Mouse (Mus musculus) hindbrain, embryonic 13.5 days (tissue): ENCODE results near the gene Lims1. TPM values are rescaled to one million over a fixed set of nuclear protein-coding genes. Genes with fewer than 3 reads are reported as not detected.
A peak's percentile ranks its signal among the peaks of the same experiment; 100 is the strongest.

Experiments
- ATAC-seq: fragments of 200-750 bp; cut with Nextera tagmentation; 2 replicates; pipeline ENCODE4 v1.8.0; 2017; ENCODE audit warnings: moderate TSS enrichment; ENCODE audit not compliant: low FRiP score
- H3K27ac ChIP-seq: fragments of 300-500 bp; sonication (generic); 2 replicates; pipeline ENCODE4 v1.5.1; 2015; ENCODE audit warnings: inconsistent platforms, mild to moderate bottlenecking, moderate library complexity
- H3K27me3 ChIP-seq: fragments of 300-500 bp; sonication (generic); 2 replicates; pipeline ENCODE4 v1.6.1; 2015; ENCODE audit warnings: mild to moderate bottlenecking, inconsistent platforms
- H3K36me3 ChIP-seq: fragments of 300-500 bp; sonication (generic); 2 replicates; pipeline ENCODE4 v1.6.1; 2015; ENCODE audit warnings: mild to moderate bottlenecking, inconsistent platforms
- H3K4me1 ChIP-seq: fragments of 300-500 bp; sonication (generic); replicated peaks from 2 replicates; pipeline ENCODE4 v1.6.1; 2015; ENCODE audit warnings: inconsistent platforms
- H3K4me2 ChIP-seq: fragments of 300-500 bp; sonication (generic); 2 replicates; pipeline ENCODE4 v1.6.1; 2015; ENCODE audit warnings: inconsistent platforms, mild to moderate bottlenecking, moderate library complexity
- H3K4me3 ChIP-seq: fragments of 300-500 bp; sonication (generic); 2 replicates; pipeline ENCODE4 v1.5.1; 2015; ENCODE audit warnings: mild to moderate bottlenecking, inconsistent platforms
- H3K9ac ChIP-seq: fragments of 300-500 bp; sonication (generic); 2 replicates; pipeline ENCODE4 v1.6.1; 2015; ENCODE audit warnings: mild to moderate bottlenecking, inconsistent platforms
- H3K9me3 ChIP-seq: fragments of 300-500 bp; sonication (generic); 2 replicates; pipeline ENCODE4 v1.6.1; 2016; ENCODE audit warnings: inconsistent platforms
- WGBS: fragments of 180-500 bp; shearing (Covaris S2); methylation state at CpG from one replicate; pipeline ENCODE4 v1.1.7; 2015; 5-methylcytosine and 5-hydroxymethylcytosine counted together
- polyA plus RNA-seq: library from polyadenylated mRNA; unstranded; fragments of >200 nt; fragmentation: Nextera tagmentation; extraction: Ambion mirVana; gene quantifications from 2 replicates; pipeline ENCODE4 v1.2.1, GENCODE M21; 2015

The Lims1 gene
- polyA plus RNA-seq, 1 experiment from 2014 or later: 66.0 TPM

DNA sequence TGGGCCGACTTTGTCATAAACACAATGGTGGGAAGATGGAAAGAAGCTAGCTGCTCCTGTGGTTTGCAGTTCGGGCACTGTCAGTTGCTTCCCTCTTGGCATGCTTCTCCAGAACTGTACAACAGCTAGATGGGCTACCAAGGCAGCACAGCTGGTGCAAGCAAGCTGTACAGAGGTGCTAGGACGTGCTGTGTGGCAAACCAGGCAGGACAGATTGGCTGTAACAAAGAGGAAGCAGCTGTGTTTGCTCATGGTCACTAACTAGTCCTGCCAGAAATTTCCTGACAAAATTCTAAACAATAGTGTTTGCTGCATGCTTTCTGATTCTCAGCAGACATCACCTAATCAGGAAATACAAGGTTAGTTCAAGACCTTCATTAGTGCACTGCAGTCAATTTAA is 93.4 kb downstream of the Lims1 start:
- Histone ChIP-seq H3K36me3 (peaks cover 55% of the 10 kb centered on the region), H3K27me3 (no peaks in the 10 kb centered on the region), H3K4me1 (no peaks in the 10 kb centered on the region), H3K9me3 (no peaks in the 10 kb centered on the region), H3K27ac (no peak overlapping the region), H3K4me3 (no peak overlapping the region), H3K9ac (no peak overlapping the region), H3K4me2 (no peak overlapping the region)
- no peak for ATAC-seq
- WGBS: 86% methylated on average over 3 of the region's 3 CpGs

GRCm38 (mm10) chr10:58418290-58418971 is 95.2 kb downstream of the Lims1 start:
- peaks cover 54% of the 10 kb centered on the region for H3K36me3 ChIP-seq
- H3K4me2 ChIP-seq: no peak overlapping the region
- ATAC-seq: no peak
- no peak overlapping the region for H3K27ac ChIP-seq
- H3K27me3 ChIP-seq: no peaks in the 10 kb centered on the region
- 87% methylated on average over 10 of the region's 10 CpGs for WGBS
- no peaks in the 10 kb centered on the region for H3K9me3 ChIP-seq
- H3K9ac ChIP-seq: no peak overlapping the region
- H3K4me3 ChIP-seq: no peak overlapping the region
- no peaks in the 10 kb centered on the region for H3K4me1 ChIP-seq

DNA sequence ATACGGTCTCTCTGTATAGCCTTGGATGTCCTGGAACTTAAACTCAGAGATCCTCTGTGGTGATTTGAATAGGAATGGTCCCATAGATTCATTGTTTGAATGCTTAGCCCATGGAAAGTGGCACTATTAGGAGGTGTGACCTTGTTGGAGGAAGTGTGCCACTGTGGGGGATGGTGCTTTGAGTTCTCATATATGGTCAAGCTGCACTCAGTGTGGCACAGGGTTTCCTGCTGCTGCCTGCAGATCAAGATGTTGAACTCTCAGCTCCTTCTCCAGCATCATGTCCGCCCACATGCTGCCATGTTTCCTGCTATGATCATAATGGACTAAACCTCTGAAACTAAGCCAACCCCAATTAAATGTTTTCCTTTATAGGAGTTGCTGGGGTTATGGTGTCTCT is 104.7 kb downstream of the Lims1 start:
- Histone ChIP-seq H3K4me2 (no peak overlapping the region), H3K9ac (no peak overlapping the region), H3K4me3 (no peak overlapping the region), H3K4me1 (no peaks in the 10 kb centered on the region), H3K27me3 (no peaks in the 10 kb centered on the region), H3K27ac (no peak overlapping the region), H3K9me3 (no peaks in the 10 kb centered on the region), H3K36me3 (peaks cover 23% of the 10 kb centered on the region)
- ATAC-seq: no peak
- 97% methylated on average over 2 of the region's 2 CpGs for WGBS

DNA sequence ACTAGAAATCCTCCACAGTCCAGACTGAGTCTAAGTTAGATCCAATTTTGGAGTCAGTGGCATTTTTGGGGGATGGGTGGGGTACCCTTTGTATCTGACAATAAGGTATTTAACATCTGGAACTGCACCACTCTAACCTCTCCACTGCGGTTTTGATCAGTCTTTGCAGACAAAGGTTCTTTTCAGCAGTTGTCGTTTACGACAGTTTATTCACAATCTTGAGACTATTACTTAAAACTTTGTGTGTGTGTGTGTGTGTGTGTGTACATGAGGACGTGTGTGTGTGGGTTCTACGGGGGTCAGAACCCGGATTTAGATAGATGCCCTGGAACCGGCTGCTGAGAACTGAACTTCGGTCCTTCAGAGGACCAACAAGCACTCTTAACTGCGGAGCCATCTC is 122.6 kb downstream of the Lims1 start:
- Histone ChIP-seq H3K9me3 (no peaks in the 10 kb centered on the region), H3K27ac (peak overlapping the region; percentile 95), H3K9ac (peak overlapping the region; percentile 93), H3K36me3 (no peaks in the 10 kb centered on the region), H3K4me3 (peak overlapping the region; percentile 88), H3K4me1 (peaks cover 16% of the 10 kb centered on the region), H3K27me3 (no peaks in the 10 kb centered on the region), H3K4me2 (peak overlapping the region; percentile 66)
- ATAC-seq: peak; percentile 13
- WGBS: 29% methylated on average over 9 of the region's 9 CpGs

GRCm38 (mm10) chr10:58446384-58447279 is 123.4 kb downstream of the Lims1 start, which contains the start of gene Ranbp2:
Gene Ranbp2 (plus strand): TSS chr10:58446920.
- H3K27ac ChIP-seq: peak within 1 kb of the TSS; percentile 95
- H3K4me1 ChIP-seq: peaks cover 16% of the 10 kb centered on the region
- under 1% methylated on average over 91 of the region's 91 CpGs for WGBS
- H3K4me2 ChIP-seq: peak within 1 kb of the TSS; percentile 76
- no peaks in the 10 kb centered on the region for H3K27me3 ChIP-seq
- H3K9me3 ChIP-seq: no peaks in the 10 kb centered on the region
- H3K9ac ChIP-seq: peak within 1 kb of the TSS; percentile 93
- peak within 1 kb of the TSS; percentile 88 for H3K4me3 ChIP-seq
- no peaks in the 10 kb centered on the region for H3K36me3 ChIP-seq
- ATAC-seq: peak; percentile 99

DNA sequence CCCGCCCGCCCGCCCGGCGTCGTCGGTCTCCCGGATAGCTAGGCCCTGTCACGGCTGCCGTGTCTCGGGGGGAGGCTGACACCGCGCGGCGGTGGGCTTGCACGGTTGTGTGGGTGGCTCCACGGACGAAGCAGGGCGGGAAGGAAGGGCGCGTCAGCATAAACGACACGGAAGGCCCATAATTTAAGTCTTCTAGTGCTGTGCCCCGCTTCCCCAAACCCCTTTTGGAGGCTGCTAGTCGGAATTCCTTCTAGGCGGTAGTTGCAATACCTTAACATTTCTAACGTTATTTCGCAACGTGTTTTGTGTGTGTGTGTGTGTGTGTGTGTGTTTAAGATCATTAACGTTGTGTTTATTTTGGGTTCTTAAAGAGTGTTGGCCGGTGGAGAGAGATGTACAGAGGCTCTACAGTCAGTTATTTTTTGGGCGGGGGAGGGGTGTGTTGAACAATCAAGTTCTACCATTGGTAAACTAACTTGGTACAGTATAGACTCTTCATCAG is 124.1 kb downstream of the Lims1 start:
- WGBS: under 1% methylated on average over 32 of the region's 32 CpGs
- Histone ChIP-seq H3K36me3 (peaks cover 3% of the 10 kb centered on the region), H3K27ac (peak overlapping the region; percentile 95), H3K4me1 (peaks cover 16% of the 10 kb centered on the region), H3K4me2 (peak overlapping the region; percentile 76), H3K27me3 (no peaks in the 10 kb centered on the region), H3K4me3 (peak overlapping the region; percentile 88), H3K9me3 (no peaks in the 10 kb centered on the region), H3K9ac (peak overlapping the region; percentile 93)
- ATAC-seq: peak; percentile 76; the same call in 1 of the 2 replicates

DNA sequence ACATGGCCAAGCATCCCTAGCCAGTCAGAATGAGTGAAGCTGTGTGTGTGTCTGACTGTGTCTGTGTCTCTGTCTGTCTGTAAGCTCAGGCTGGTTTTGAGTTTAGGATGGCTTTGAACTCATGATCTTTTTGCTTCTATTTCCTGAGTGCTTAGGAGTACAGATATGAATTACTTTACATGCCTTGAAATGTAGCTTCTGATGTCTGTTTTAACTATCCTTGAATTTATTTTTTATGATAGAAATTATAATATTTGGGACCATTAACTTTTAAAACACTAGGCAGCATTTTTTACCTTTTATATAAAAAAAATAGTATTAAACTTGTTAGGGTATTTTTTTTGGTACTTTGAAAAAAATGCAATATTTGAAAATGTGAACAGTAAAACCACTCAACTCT is 128.3 kb downstream of the Lims1 start:
- H3K4me1 ChIP-seq: peaks cover 10% of the 10 kb centered on the region
- no peak overlapping the region for H3K9ac ChIP-seq
- no peaks in the 10 kb centered on the region for H3K9me3 ChIP-seq
- H3K27ac ChIP-seq: no peak overlapping the region
- H3K36me3 ChIP-seq: peaks cover 21% of the 10 kb centered on the region
- no peak overlapping the region for H3K4me3 ChIP-seq
- no peak for ATAC-seq
- no peak overlapping the region for H3K4me2 ChIP-seq
- H3K27me3 ChIP-seq: no peaks in the 10 kb centered on the region

DNA sequence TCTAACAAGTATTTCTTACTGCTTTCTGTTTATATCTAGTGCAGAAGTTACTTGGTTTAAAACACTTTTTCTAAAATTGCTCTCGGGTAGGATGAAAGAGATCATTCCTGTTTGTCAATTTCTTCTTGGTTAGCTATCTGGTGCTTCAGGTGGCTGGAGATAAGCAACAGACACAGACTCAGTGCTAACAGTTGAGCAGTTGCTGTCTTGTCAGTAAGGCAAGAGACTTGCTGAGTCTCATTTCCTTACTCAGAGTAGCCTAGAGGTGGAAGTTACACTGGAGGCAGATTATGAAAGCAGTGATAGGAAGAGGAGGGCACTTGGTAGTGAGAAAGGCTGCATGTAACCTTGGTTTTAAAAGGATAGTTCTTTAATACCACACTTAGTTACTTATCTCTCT is 128.9 kb downstream of the Lims1 start:
- H3K27ac ChIP-seq: no peak overlapping the region
- no peak overlapping the region for H3K4me2 ChIP-seq
- H3K36me3 ChIP-seq: peaks cover 23% of the 10 kb centered on the region
- no peak overlapping the region for H3K4me3 ChIP-seq
- H3K9ac ChIP-seq: no peak overlapping the region
- 92% methylated on average over 1 of the region's 1 CpGs for WGBS
- H3K27me3 ChIP-seq: no peaks in the 10 kb centered on the region
- no peaks in the 10 kb centered on the region for H3K9me3 ChIP-seq
- no peak for ATAC-seq
- H3K4me1 ChIP-seq: peaks cover 10% of the 10 kb centered on the region

GRCm38 (mm10) chr10:58459896-58460295 is 136.6 kb downstream of the Lims1 start:
- Histone ChIP-seq H3K27ac (no peak overlapping the region), H3K9ac (no peak overlapping the region), H3K36me3 (peaks cover 50% of the 10 kb centered on the region), H3K27me3 (no peaks in the 10 kb centered on the region), H3K4me1 (no peaks in the 10 kb centered on the region), H3K4me2 (no peak overlapping the region), H3K9me3 (no peaks in the 10 kb centered on the region), H3K4me3 (no peak overlapping the region)
- ATAC-seq: no peak
- 100% methylated on average over 1 of the region's 1 CpGs for WGBS

Other genes with a start within 250 kb of the Lims1 start
- not detected in 2 replicates for gene AW822073, start 98.5 kb upstream of the Lims1 start, polyA plus RNA-seq
- not detected in 2 replicates for gene Duxf3, start 90.8 kb upstream of the Lims1 start, polyA plus RNA-seq
- gene Gm4981, start 86.8 kb upstream of the Lims1 start, polyA plus RNA-seq: not detected in 2 replicates
- 88.4 and 99.6 TPM in 2 replicates for gene Gcc2, start 68.0 kb upstream of the Lims1 start, polyA plus RNA-seq
- 20.5 and 20.6 TPM in 2 replicates for gene Ranbp2, start 123.5 kb downstream of the Lims1 start, polyA plus RNA-seq
- gene Ccdc138, start 174.5 kb downstream of the Lims1 start, polyA plus RNA-seq: 10.4 and 11.1 TPM in 2 replicates